ENCODE assay signal across 16 mouse cellular contexts in the genomic region with DNA sequence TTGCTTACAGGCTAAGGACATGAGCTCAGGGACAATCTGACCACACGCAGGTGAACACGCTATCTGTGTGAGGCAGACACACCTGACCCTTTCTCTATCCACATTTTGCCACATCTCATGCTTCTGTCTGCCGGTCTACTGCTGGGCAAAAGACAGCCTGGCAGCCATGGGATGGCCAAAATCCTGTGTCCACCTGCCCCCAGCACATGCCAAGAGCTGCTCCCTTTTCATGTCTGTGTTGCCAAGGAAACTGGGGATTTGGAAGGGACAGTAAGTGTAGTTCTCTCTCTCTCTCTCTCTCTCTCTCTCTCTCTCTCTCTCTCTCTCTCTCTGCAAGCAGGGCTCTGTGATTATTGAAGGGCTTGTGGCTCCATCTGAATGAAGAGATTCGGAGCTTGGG.
"Had no signal": no experiment of that assay in that cellular context is flagged by ENCODE, and none has a peak within 500 bp of the region (broad histone marks: within the 10 kb centered on the region; RNA-seq: fewer than 3 reads in every experiment).

No protein-coding gene starts in this region.

- H3K4me3 ChIP-seq: lung, embryonic 15.5 days; midbrain, embryonic 13.5 days; midbrain, embryonic 15.5 days; neural tube, embryonic 12.5 days; stomach, embryonic 15.5 days had no signal

- DNase-seq: lung, adult 2 months; lung, postnatal 14 days; lung, postnatal 36 days; right cerebral cortex, postnatal 14 days; thymus, adult 2 months; thymus, postnatal 25 days; thymus, postnatal 4 days had no signal

- H3K4me1 ChIP-seq: lung, embryonic 15.5 days; stomach, embryonic 15.5 days had no signal

- H3K9me3 ChIP-seq: lung, embryonic 15.5 days; midbrain, embryonic 13.5 days; midbrain, embryonic 15.5 days; neural tube, embryonic 12.5 days; stomach, embryonic 15.5 days had no signal

- H3K4me2 ChIP-seq: lung, embryonic 15.5 days; midbrain, embryonic 11.5 days; midbrain, embryonic 13.5 days; midbrain, embryonic 15.5 days; neural tube, embryonic 12.5 days; stomach, embryonic 15.5 days had no signal

- H3K27me3 ChIP-seq: lung, embryonic 15.5 days; midbrain, embryonic 13.5 days; midbrain, embryonic 15.5 days; neural tube, embryonic 12.5 days; stomach, embryonic 15.5 days had no signal

- H3K9ac ChIP-seq: lung, embryonic 15.5 days; midbrain, embryonic 13.5 days; midbrain, embryonic 15.5 days; neural tube, embryonic 12.5 days; stomach, embryonic 15.5 days had no signal

- ATAC-seq: lung, postnatal 0 days; midbrain, embryonic 13.5 days; midbrain, embryonic 15.5 days had no signal

- H3K27ac ChIP-seq: lung, embryonic 15.5 days; macrophage; midbrain, embryonic 13.5 days; midbrain, embryonic 15.5 days; neural tube, embryonic 12.5 days; stomach, embryonic 15.5 days; stomach, postnatal 0 days had no signal

- H3K36me3 ChIP-seq: lung, embryonic 15.5 days; midbrain, embryonic 13.5 days; midbrain, embryonic 15.5 days; neural tube, embryonic 12.5 days; stomach, embryonic 15.5 days had no signal
